In genomic region chr16:31303276-31303675, GRCm38 (mm10) we compare ENCODE assay signal across 12 mouse cellular contexts. TPM values are rescaled to one million over a fixed set of nuclear protein-coding genes. Genes with fewer than 3 reads are reported as not detected.
DNase-seq lines count a peak whose midpoint lies in the region; ATAC-seq lines count a peak whose summit lies in the region.
"Had no signal": no experiment of that assay in that cellular context is flagged by ENCODE, and none has a peak within 500 bp of the region (broad histone marks: within the 10 kb centered on the region; RNA-seq: fewer than 3 reads in every experiment).

No protein-coding gene starts in this region.

- no peak overlapping the region for H3K4me2 ChIP-seq in kidney, embryonic 15.5 days
- H3K4me2 ChIP-seq in embryonic facial prominence, embryonic 15.5 days (replicated peaks) = no peak overlapping the region
- H3K4me2 ChIP-seq: heart, embryonic 15.5 days had no signal

- H3K27ac ChIP-seq in kidney, embryonic 15.5 days = no peak overlapping the region
- peak overlapping the region; percentile 51; the same call in 1 of the 2 replicates for H3K27ac ChIP-seq in embryonic facial prominence, embryonic 15.5 days (replicated peaks)
- H3K27ac ChIP-seq: forebrain, embryonic 10.5 days; heart, embryonic 15.5 days had no signal

- H3K27me3 ChIP-seq in kidney, embryonic 15.5 days = no peaks in the 10 kb centered on the region
- H3K27me3 ChIP-seq in embryonic facial prominence, embryonic 15.5 days = no peaks in the 10 kb centered on the region
- H3K27me3 ChIP-seq: heart, embryonic 15.5 days had no signal

- no peak for ATAC-seq in kidney, embryonic 15.5 days (replicated peaks; ENCODE audit: low FRiP score)
- ATAC-seq in embryonic facial prominence, embryonic 15.5 days (ENCODE audit: insufficient number of reproducible peaks, low FRiP score, low TSS enrichment, low read depth) = no peak
- ATAC-seq in megakaryocyte, adult 5-6 weeks (ENCODE audit: poor library complexity, severe bottlenecking) = no peak

- no peak overlapping the region for H3K9ac ChIP-seq in kidney, embryonic 15.5 days
- H3K9ac ChIP-seq in embryonic facial prominence, embryonic 15.5 days = no peak overlapping the region
- H3K9ac ChIP-seq: heart, embryonic 15.5 days had no signal

- no peaks in the 10 kb centered on the region for H3K9me3 ChIP-seq in kidney, embryonic 15.5 days (replicated peaks)
- no peaks in the 10 kb centered on the region for H3K9me3 ChIP-seq in embryonic facial prominence, embryonic 15.5 days (replicated peaks)
- H3K9me3 ChIP-seq: forebrain, embryonic 10.5 days; heart, embryonic 15.5 days had no signal

- H3K36me3 ChIP-seq in kidney, embryonic 15.5 days = no peaks in the 10 kb centered on the region
- no peaks in the 10 kb centered on the region for H3K36me3 ChIP-seq in embryonic facial prominence, embryonic 15.5 days
- H3K36me3 ChIP-seq: forebrain, embryonic 10.5 days; heart, embryonic 15.5 days had no signal

- 64% methylated on average over 10 of the region's 10 CpGs for WGBS in kidney, embryonic 15.5 days
- WGBS in embryonic facial prominence, embryonic 15.5 days = 58% methylated on average over 10 of the region's 10 CpGs

- H3K4me1 ChIP-seq in kidney, embryonic 15.5 days = peaks cover 24% of the 10 kb centered on the region
- H3K4me1 ChIP-seq in embryonic facial prominence, embryonic 15.5 days = peaks cover 12% of the 10 kb centered on the region

- peak; percentile 24 for DNase-seq in kidney, adult 11 months
- DNase-seq in MN1 (ENCODE audit: low spot score) = peak; percentile 25
- DNase-seq in kidney, adult 9 months = peak; percentile 44
- no peak for DNase-seq in spleen, adult 18-20 months
- DNase-seq: lung, adult 18-20 months; retina, postnatal 1 day had no signal

- no peak overlapping the region for H3K4me3 ChIP-seq in kidney, embryonic 15.5 days (replicated peaks)
- no peak overlapping the region for H3K4me3 ChIP-seq in embryonic facial prominence, embryonic 15.5 days (replicated peaks)
- H3K4me3 ChIP-seq: forebrain, embryonic 10.5 days; heart, embryonic 15.5 days had no signal

RNA-seq across cellular contexts. Expression of gene Apod, which starts 11.3 kb away (rescaled TPM):
- polyA plus RNA-seq in kidney, embryonic 15.5 days (2015; fragmentation: Nextera tagmentation; extraction: Ambion mirVana) = 0.36 and 1.0 TPM in 2 replicates
- 89.9 and 96.7 TPM in 2 replicates for polyA plus RNA-seq in embryonic facial prominence, embryonic 15.5 days (2015; fragmentation: Nextera tagmentation; extraction: Ambion mirVana)
- total RNA-seq in megakaryocyte, adult 5-6 weeks (2015) = 0.33 and 1.3 TPM in 2 replicates
- 0.33 and 0.53 TPM in 2 replicates for total RNA-seq in megakaryocyte, adult 5-6 weeks (2017)
- total RNA-seq: common myeloid progenitor, adult 5-6 weeks had no signal

RNA-seq across cellular contexts. Expression of gene Ppp1r2, which starts 28.2 kb away (rescaled TPM):
- 87.7 and 91.7 TPM in 2 replicates for polyA plus RNA-seq in kidney, embryonic 15.5 days (2015; fragmentation: Nextera tagmentation; extraction: Ambion mirVana)
- polyA plus RNA-seq in embryonic facial prominence, embryonic 15.5 days (2015; fragmentation: Nextera tagmentation; extraction: Ambion mirVana) = 90.6 and 92.1 TPM in 2 replicates
- total RNA-seq in megakaryocyte, adult 5-6 weeks (2015) = 85.4 and 90.2 TPM in 2 replicates
- 58.6 and 59.5 TPM in 2 replicates for total RNA-seq in megakaryocyte, adult 5-6 weeks (2017)

Comparison
In these comparisons a context has a peak if more than half of its experiments do, and no peak if none do; other contexts are left out.
1. DNase-seq: peak in kidney, adult 11 months (single experiment), MN1 (single experiment) and kidney, adult 9 months (single experiment); none in spleen, adult 18-20 months (0 of 2).
2. RNA of gene Apod, which starts 11.3 kb away (polyA plus RNA-seq): 89.9 to 96.7 TPM in embryonic facial prominence, embryonic 15.5 days; 0.36 to 1.0 TPM in kidney, embryonic 15.5 days; every median in the first group is over 10 times any median in the second.